Mouse (Mus musculus): ENCODE results near the gene Ism1. TPM values are rescaled to one million over a fixed set of nuclear protein-coding genes. Genes with fewer than 3 reads are reported as not detected.

Ism1 gene
- total and polyA plus RNA-seq, 3 experiments, result 0.91 to 1.5 (median 1.0) TPM

DNA sequence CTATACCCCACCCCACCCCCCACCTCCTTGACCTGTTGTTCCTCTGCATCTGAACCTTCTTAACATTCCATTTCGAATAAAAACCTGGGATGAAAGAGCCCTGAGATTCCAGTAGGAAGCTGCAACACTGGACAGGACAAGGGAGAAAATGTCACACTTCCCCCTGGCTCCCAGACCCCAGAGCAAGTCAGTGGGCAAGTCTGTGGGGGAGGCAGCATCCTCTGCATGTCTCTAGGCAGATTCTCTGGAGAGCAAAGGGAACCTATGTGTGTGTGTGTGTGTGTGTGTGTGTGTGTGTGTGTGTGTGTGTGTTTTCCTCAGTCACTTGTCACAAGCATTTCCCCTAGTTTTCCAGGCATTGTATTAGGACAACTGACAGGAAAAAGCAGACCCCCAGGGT is 98.7 kb downstream of the Ism1 start:
- TF ChIP-seq EP300 (IDR thresholded peaks at IDR 0.05; ENCODE audit: insufficient read depth, low read depth, low read length), result no peak
- TF ChIP-seq CTCF (IDR thresholded peaks at IDR 0.05), result no peak
- TF ChIP-seq POLR2A (IDR thresholded peaks at IDR 0.05; ENCODE audit: insufficient read depth, low read depth, low read length), result no peak
- H3K79me2 ChIP-seq (replicated peaks; ENCODE audit: control insufficient read depth, insufficient read depth, low read length), result no peaks in the 10 kb centered on the region
- no peaks in the 10 kb centered on the region for H3K27me3 ChIP-seq (ENCODE audit: control insufficient read depth, insufficient read depth, low read length)
- H3K4me1 ChIP-seq (ENCODE audit: control insufficient read depth, insufficient read depth, low read length), result no peaks in the 10 kb centered on the region
- H3K9ac ChIP-seq (ENCODE audit: low read depth, low read length), result no peak overlapping the region
- no peaks in the 10 kb centered on the region for H3K36me3 ChIP-seq (ENCODE audit: control insufficient read depth, insufficient read depth, low read length)
- H3K4me3 ChIP-seq, result no peak overlapping the region
- intact Hi-C loops (cut with DNase I), result loop anchor here (5.0 kb wide), 1 partner anchor 191 kb away; no protein-coding TSS in a partner anchor
- no peak for DNase-seq
- WGBS, result 0% methylated on average over 1 of the region's 1 CpGs
- H3K27ac ChIP-seq, result no peak overlapping the region

DNA sequence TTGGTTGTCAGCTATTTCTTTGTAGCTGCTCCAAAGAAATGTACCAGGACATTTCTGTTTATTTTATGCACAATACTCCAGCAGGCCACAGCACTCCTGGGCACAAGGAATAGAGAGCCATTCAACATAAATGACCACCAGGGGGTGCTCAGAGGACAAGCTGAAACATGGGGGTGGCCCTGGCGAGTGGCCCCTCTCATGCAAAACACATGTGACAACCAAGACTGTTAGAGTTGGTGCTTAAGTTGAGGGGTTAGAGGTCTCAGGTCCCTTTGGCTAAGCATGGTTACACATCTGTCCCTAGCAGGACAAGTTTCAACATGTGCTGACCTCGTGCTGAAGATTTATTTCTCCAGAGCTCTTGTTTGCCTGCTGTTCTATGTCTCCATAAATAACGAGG is 100.3 kb downstream of the Ism1 start:
- intact Hi-C loops (cut with DNase I), result loop anchor here (2.0 to 5.0 kb wide), 2 partner anchors 189 to 381 kb away; no protein-coding TSS in a partner anchor
- peak in 1 of 2 experiments; percentile 9 for DNase-seq
- peak; percentile 66 for TF ChIP-seq CTCF (IDR thresholded peaks at IDR 0.05)
- no peak for TF ChIP-seq EP300 (IDR thresholded peaks at IDR 0.05; ENCODE audit: insufficient read depth, low read depth, low read length)
- TF ChIP-seq POLR2A (IDR thresholded peaks at IDR 0.05; ENCODE audit: insufficient read depth, low read depth, low read length), result no peak
- Histone ChIP-seq H3K36me3 (ENCODE audit: control insufficient read depth, insufficient read depth, low read length) (no peaks in the 10 kb centered on the region), H3K27me3 (ENCODE audit: control insufficient read depth, insufficient read depth, low read length) (no peaks in the 10 kb centered on the region), H3K27ac (no peak overlapping the region), H3K4me1 (ENCODE audit: control insufficient read depth, insufficient read depth, low read length) (no peaks in the 10 kb centered on the region), H3K4me3 (no peak overlapping the region), H3K79me2 (replicated peaks; ENCODE audit: control insufficient read depth, insufficient read depth, low read length) (no peaks in the 10 kb centered on the region), H3K9ac (ENCODE audit: low read depth, low read length) (no peak overlapping the region)
- WGBS, result 46% methylated on average over 3 of the region's 3 CpGs

DNA sequence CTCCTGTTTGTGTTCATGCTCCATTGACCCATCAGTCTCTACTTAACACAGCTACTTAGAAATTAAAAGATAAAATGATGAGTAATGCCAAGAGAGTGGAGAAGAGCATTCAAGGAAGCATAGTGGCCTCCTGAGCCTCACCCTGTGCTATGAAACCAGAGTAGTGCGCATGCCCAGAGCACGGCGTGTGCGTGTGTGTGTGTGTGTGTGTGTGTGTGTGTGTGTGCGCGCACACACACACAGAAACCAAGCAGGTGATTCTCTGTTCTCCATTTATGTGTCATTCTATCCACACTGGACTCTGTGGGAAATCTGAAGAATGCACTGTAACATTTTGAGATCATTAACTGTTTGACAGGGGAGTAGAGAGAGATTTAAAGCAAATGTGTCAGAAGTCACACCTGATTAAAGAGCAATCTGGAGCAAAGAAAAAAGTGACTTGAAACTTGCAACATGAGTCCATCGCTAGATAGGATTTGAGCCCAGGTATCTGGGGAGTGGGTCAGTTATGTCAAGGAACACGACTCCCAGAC is 105.4 kb downstream of the Ism1 start:
- no peaks in the 10 kb centered on the region for H3K79me2 ChIP-seq (replicated peaks; ENCODE audit: control insufficient read depth, insufficient read depth, low read length)
- TF ChIP-seq EP300 (IDR thresholded peaks at IDR 0.05; ENCODE audit: insufficient read depth, low read depth, low read length) (no peak), CTCF (IDR thresholded peaks at IDR 0.05) (no peak), POLR2A (IDR thresholded peaks at IDR 0.05; ENCODE audit: insufficient read depth, low read depth, low read length) (no peak)
- no peaks in the 10 kb centered on the region for H3K36me3 ChIP-seq (ENCODE audit: control insufficient read depth, insufficient read depth, low read length)
- no peak overlapping the region for H3K9ac ChIP-seq (ENCODE audit: low read depth, low read length)
- no peak for DNase-seq
- no peaks in the 10 kb centered on the region for H3K4me1 ChIP-seq (ENCODE audit: control insufficient read depth, insufficient read depth, low read length)
- H3K27ac ChIP-seq, result no peak overlapping the region
- 82% methylated on average over 8 of the region's 8 CpGs for WGBS
- H3K4me3 ChIP-seq, result no peak overlapping the region
- no peaks in the 10 kb centered on the region for H3K27me3 ChIP-seq (ENCODE audit: control insufficient read depth, insufficient read depth, low read length)
- intact Hi-C loops (cut with DNase I), result no loop called here

DNA sequence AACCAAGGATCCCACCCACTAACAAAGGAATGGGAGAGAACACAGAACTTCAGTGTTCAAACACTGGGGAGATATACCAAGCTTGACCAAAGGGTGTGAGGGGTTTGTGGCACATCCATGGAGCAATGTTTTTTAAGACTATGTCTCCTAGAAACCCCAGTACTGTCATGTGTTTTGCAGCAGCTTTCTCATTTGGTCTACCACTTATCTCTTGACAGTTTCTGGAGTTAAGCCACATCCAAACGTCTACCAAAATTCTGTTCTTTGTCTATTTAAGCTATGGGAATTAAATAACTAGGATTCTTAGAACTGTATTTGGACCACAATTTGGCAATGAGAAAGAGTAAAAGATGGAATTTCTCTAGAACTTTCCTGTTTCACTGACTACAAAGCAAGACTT is 106.5 kb downstream of the Ism1 start:
- TF ChIP-seq POLR2A (IDR thresholded peaks at IDR 0.05; ENCODE audit: insufficient read depth, low read depth, low read length), result no peak
- TF ChIP-seq CTCF (IDR thresholded peaks at IDR 0.05), result no peak
- no peak for TF ChIP-seq EP300 (IDR thresholded peaks at IDR 0.05; ENCODE audit: insufficient read depth, low read depth, low read length)
- intact Hi-C loops (cut with DNase I), result no loop called here

DNA sequence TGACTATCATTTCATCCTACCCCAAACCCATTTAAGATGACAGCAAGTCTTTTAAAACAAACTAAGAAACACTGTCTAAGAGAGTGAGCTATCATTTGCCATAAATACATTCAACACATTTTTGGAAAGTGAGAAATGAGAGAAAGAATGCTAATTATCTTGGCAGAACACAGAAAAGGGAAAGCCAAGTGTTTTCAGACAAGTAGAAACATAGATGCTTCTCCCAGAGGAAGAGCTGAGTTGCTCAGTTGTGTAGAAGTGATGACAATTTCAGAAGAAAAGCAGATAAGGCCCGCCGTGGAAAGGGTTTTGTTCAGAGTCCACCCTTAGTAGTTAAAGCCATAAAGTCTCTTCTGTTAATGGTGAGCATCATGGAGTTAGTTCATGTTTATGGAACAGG is 107.0 kb downstream of the Ism1 start:
- no peak for DNase-seq
- Histone ChIP-seq H3K36me3 (ENCODE audit: control insufficient read depth, insufficient read depth, low read length) (no peaks in the 10 kb centered on the region), H3K79me2 (replicated peaks; ENCODE audit: control insufficient read depth, insufficient read depth, low read length) (no peaks in the 10 kb centered on the region), H3K27ac (no peak overlapping the region), H3K4me1 (ENCODE audit: control insufficient read depth, insufficient read depth, low read length) (no peaks in the 10 kb centered on the region), H3K4me3 (no peak overlapping the region), H3K27me3 (ENCODE audit: control insufficient read depth, insufficient read depth, low read length) (no peaks in the 10 kb centered on the region), H3K9ac (ENCODE audit: low read depth, low read length) (no peak overlapping the region)
- TF ChIP-seq EP300 (IDR thresholded peaks at IDR 0.05; ENCODE audit: insufficient read depth, low read depth, low read length), result no peak
- TF ChIP-seq CTCF (IDR thresholded peaks at IDR 0.05), result no peak
- TF ChIP-seq POLR2A (IDR thresholded peaks at IDR 0.05; ENCODE audit: insufficient read depth, low read depth, low read length), result no peak
- WGBS, result 24% methylated on average over 2 of the region's 2 CpGs
- intact Hi-C loops (cut with DNase I), result no loop called here

More for the DNA sequence above, 106.5 kb downstream of the Ism1 start:
- H3K27ac ChIP-seq, result no peak overlapping the region
- H3K4me1 ChIP-seq (ENCODE audit: control insufficient read depth, insufficient read depth, low read length), result no peaks in the 10 kb centered on the region
- no peak for DNase-seq
- no peak overlapping the region for H3K4me3 ChIP-seq
- H3K36me3 ChIP-seq (ENCODE audit: control insufficient read depth, insufficient read depth, low read length), result no peaks in the 10 kb centered on the region
- H3K9ac ChIP-seq (ENCODE audit: low read depth, low read length), result no peak overlapping the region
- H3K79me2 ChIP-seq (replicated peaks; ENCODE audit: control insufficient read depth, insufficient read depth, low read length), result no peaks in the 10 kb centered on the region
- no peaks in the 10 kb centered on the region for H3K27me3 ChIP-seq (ENCODE audit: control insufficient read depth, insufficient read depth, low read length)
- WGBS, result 40% methylated on average over 1 of the region's 1 CpGs

DNA sequence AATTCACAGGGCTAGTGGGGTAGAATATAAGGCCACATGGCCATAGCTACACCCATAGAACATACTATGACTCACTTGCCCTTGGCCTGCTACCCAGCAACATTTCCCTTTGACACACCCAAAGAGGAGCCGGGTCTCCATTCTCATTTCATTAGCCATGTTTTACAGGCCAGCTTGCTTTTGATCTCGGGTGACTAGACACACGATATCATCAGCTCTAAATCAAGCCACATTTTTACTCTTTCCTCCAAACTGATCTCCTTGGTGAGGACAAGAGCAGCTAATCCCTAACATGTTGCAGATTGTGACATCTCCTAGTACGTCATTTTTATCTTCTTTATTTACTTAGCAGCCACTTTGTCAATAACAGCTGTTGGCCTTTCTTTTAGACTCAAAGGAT is 110.7 kb downstream of the Ism1 start:
- no peak overlapping the region for H3K27ac ChIP-seq
- DNase-seq, result no peak
- TF ChIP-seq CTCF (IDR thresholded peaks at IDR 0.05) (no peak), EP300 (IDR thresholded peaks at IDR 0.05; ENCODE audit: insufficient read depth, low read depth, low read length) (no peak), POLR2A (IDR thresholded peaks at IDR 0.05; ENCODE audit: insufficient read depth, low read depth, low read length) (no peak)
- no peak overlapping the region for H3K9ac ChIP-seq (ENCODE audit: low read depth, low read length)
- H3K27me3 ChIP-seq (ENCODE audit: control insufficient read depth, insufficient read depth, low read length), result no peaks in the 10 kb centered on the region
- no peaks in the 10 kb centered on the region for H3K79me2 ChIP-seq (replicated peaks; ENCODE audit: control insufficient read depth, insufficient read depth, low read length)
- intact Hi-C loops (cut with DNase I), result no loop called here
- H3K4me3 ChIP-seq, result no peak overlapping the region
- peaks cover 1% of the 10 kb centered on the region; the same call in 1 of the 2 replicates for H3K4me1 ChIP-seq (ENCODE audit: control insufficient read depth, insufficient read depth, low read length)
- no peaks in the 10 kb centered on the region for H3K36me3 ChIP-seq (ENCODE audit: control insufficient read depth, insufficient read depth, low read length)
- WGBS, result 65% methylated on average over 4 of the region's 4 CpGs

Data from heart, adult 2 months (tissue).